Mouse (Mus musculus) heart, adult 2 months (tissue): Measurements from ENCODE around the gene Hist2h2ac.
A peak's percentile ranks its signal among the peaks of the same experiment; 100 is the strongest.

Experiments used
- CTCF ChIP-seq: fragments of 200-600 bp; IDR thresholded peaks from 2 replicates; pipeline ENCODE4 v1.8.1; 2022; ENCODE audit warnings: antibody characterized with exemption, mild to moderate bottlenecking, moderate library complexity
- EP300 ChIP-seq: fragments of 200-500 bp; IDR thresholded peaks from 2 replicates; pipeline ENCODE4 v1.6.1; 2011; ENCODE audit warnings: low read depth, low read length, control low read depth; ENCODE audit not compliant: insufficient read depth

DNA sequence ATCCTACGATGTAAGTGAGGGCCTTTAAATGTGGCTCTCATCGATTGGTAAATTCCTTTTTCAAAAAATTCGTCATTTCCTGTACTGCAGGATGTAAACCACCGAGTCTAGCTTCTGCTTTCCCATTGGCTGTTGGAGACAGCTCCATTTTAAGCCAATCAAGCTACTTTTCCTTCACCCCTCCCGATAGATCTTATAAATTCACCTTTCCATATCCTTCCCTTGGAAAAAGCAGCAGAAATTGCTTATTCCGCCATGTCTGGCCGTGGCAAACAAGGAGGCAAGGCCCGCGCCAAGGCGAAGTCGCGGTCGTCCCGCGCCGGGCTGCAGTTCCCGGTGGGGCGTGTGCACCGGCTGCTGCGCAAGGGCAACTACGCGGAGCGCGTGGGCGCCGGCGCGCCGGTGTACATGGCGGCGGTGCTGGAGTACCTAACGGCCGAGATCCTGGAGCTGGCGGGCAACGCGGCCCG is 984 bp downstream of the Hist2h2ac start, which contains the start of the genes Bola1 and Hist2h2ab:
- no peak for TF ChIP-seq CTCF
- TF ChIP-seq EP300: peak; percentile 31; the same call in 1 of the 2 replicates
